Mouse (Mus musculus): ENCODE results near the gene Nsa2.

DNA sequence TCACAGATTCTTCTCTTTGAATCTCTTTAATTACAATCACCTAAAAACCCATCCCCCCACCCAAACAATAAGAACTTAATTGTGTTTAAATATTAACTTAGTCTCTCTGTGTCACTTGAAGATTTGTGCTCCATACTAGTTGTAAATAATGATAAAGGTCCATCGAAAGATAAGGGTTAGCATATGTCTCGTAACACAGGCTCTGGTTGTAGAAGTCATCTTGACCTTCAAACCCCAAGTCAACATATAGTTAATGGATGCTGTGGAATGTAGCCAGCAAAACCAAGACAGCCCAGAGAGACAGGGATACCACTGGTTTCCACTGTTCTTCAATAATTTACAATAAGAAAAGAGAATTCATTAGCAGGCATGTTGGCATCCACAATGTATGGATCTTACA, 46.4 kb upstream of the Nsa2 start:
- TF ChIP-seq POLR2A (IDR thresholded peaks at IDR 0.05; ENCODE audit: insufficient read depth, low read depth, low read length) = no peak
- no peak for TF ChIP-seq CTCF (IDR thresholded peaks at IDR 0.05)
- no peak for TF ChIP-seq EP300 (IDR thresholded peaks at IDR 0.05; ENCODE audit: insufficient read depth, low read depth, low read length)

Measured in heart, adult 2 months (tissue).